Mouse (Mus musculus) liver, embryonic 14.5 days (tissue): Measurements from ENCODE around the gene Gm20547.

Experiments
- CTCF ChIP-seq: IDR thresholded peaks from 2 replicates; pipeline ENCODE4 v1.5.1; 2016; ENCODE audit warnings: antibody characterized with exemption, low read depth, control low read depth
- EP300 ChIP-seq: IDR thresholded peaks from 2 replicates; pipeline ENCODE4 v1.6.1; 2016; ENCODE audit warnings: antibody characterized with exemption, low read depth

- TF ChIP-seq CTCF = no peak
- TF ChIP-seq EP300 = no peak
These were observed 16.8 kb upstream of the Gm20547 start for GRCm38 (mm10) chr17:34898706-34899052.
